Mouse (Mus musculus) gastrocnemius, postnatal 25 days (tissue): ENCODE data around the gene Amph. TPM values are rescaled to one million over a fixed set of nuclear protein-coding genes. Genes with fewer than 3 reads are reported as not detected.

Experiments used
- DNase-seq: peaks from one replicate; pipeline ENCODE4 v3.0.0; 2022
- total RNA-seq, 2 experiments: library from RNA; stranded (reverse); gene quantifications; 1 replicate in 1 of 2; 2 replicates in 1 of 2; pipeline ENCODE4 v1.2.3; 2021

Gene Amph
- total RNA-seq, 2 experiments from 2014 or later = 0.24 to 0.54 TPM

GRCm38 (mm10) chr13:19139771-19140170, 191.8 kb downstream of the Amph start:
- no peak for DNase-seq

DNA sequence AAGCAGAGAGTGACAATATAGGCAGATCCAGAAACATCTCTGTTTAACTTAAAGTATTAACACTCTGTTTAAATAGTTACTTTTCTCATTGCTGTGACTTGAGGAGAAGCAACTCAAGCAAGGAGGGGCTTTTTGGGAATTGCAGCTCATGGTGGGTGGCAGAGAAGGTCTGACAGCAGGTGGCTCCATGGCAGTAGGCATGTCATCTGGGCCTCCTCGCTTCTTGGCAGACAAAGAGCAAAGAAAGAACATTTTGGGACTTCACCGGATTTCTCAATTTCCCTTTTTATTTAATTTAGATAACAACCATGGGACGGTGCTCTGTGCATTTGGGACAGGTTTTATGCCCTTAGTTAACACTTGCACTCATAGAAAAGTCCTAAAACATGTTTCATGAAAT, 195.8 kb downstream of the Amph start:
- DNase-seq = no peak

GRCm38 (mm10) chr13:19147468-19147867, 199.5 kb downstream of the Amph start:
- no peak for DNase-seq

GRCm38 (mm10) chr13:19149574-19149973, 201.6 kb downstream of the Amph start:
- no peak for DNase-seq

DNA sequence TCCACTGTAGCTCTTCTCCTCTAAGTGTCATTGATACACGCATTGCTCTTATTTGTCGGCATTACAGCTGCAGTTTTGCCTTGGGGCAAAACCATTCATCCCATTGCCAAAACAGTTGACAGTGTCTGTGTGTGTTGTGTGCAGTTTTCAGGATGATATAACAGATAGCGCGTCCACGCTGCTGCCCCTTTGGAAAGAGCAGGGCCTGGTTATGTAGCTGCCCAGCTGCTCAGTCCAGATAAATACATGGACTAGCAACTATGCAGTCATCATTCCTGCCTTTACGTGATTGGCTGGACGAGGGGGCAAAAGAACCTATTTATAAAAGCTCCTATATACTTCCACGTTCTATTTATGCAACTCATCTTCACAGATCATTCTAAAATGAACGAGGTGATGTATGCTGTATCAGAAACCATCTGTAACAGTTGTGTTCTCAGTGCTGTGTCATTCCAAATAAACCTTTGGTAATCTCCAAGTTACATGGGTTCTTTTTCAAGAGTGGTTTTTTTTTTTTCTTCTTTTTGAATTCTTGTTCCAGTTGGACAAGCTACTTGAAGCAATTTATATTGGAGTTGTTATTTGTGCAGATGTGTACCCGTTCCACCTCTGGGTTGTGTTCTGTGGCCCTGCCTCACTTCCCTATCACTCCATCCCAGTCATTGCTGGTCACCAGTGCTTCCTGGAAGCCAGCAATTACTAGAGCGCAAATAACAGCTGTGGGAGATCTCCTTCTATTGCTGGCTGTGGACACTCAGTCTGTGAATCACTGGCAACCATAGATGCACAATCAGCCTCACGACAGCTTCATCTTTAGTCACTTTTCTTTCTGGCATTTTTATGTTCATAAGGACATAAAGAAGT, 202.7 kb downstream of the Amph start:
- no peak for DNase-seq

GRCm38 (mm10) chr13:19152126-19152525, 204.1 kb downstream of the Amph start:
- no peak for DNase-seq

- DNase-seq = no peak
Measured at GRCm38 (mm10) chr13:19158484-19158883, 210.5 kb downstream of the Amph start.

DNA sequence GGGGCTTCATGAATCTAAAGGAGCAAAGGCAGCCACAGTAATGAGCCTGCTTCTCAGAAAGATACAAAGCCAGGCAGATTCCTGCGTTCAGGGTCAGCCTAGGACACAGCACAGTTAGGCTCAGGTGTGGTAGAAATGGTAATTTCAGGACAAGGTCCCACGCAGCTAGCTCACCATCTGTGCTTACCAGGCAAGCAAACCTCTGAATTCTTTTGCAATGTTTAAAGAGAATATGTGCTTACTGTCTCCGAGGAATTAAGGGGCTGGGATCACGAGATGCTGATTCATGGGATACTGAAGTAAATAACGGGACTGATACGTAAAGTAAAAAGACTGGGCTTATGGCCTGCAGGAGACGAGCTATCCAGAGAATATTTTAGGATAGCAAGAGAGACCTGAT, 212.6 kb downstream of the Amph start:
- no peak for DNase-seq

DNA sequence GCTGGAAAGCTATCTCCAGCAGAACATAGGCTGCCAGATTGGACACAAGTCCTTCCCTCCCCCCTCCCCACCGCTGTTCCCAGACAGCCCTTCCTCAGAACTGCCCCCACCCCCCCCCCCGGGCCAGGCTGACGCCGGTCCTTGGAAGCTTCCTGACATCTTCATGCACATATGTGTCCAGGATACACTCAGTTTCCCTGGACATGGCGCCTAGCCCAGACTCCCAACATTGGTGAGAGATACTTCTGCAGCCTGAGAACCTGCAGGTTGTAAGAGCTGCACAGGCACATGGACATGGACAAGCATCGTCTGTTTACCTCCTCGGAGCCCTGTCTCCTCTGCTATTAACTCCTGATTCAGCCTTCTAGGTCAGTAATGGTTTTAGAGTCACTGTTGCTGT, 213.1 kb downstream of the Amph start:
- no peak for DNase-seq

DNA sequence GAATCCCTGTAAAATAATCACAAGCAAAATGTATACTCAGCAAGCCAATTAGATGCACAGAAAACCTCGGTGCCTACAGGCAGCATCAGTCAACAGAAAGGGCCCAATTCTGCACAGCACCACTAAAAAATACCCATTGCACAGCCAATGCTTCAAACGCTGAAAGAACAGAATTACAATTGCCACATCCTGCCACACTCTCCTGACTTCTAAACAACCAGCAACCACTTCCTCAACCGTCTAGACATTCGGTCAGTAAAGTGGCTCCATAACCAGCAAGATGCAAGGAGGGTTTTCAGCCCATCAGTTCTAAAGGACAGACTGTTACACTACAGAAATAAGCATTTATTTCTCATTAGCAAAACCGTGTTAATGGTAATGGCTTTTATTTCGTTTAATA, 214.1 kb downstream of the Amph start:
- no peak for DNase-seq

DNA sequence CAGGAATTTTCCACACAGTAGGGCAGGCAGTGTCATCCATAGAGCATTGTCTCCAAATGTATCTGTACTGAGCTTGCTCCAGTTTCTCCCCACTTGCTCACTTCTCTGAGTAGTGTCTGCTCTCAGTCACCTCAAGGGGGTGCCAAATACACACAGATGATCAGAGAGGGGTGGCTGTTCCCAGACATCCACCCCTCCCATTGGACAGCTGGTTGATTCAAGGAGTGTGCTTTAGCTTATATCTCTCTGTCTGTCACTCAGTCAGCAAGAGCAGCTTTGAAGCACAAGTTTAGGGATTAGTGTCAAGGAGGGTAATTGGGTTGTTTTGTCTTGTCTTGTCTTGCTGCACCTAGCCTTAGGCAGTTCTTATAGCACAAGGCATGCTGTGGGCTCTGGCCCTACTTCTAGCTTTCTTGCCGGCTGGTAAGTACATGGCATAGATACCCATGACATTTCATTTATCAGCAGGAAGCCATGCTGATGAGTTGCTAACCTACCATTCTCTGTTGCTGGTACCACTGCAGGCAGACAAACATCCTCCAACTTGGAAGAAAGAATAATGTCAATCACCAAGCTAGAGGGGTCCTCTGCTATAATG, 229.8 kb downstream of the Amph start:
- DNase-seq = no peak

DNA sequence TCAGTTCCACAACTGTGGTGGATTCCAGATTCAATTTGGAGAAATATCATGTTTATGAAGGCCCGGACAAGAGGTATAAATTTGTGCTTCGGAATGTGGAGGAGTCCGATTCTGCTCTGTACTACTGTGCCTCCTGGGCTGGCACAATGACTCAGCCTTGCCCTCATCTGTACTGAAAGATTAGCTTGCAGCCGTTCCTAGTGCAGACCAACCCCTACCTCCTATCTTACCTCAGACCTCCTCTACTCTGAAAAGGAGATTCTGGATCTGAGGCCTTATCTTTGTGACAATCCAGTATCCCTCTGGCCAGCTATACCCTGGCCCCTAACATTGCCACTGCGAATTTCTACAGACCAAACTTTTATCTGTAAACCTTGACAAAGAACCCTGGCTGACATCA, 230.3 kb downstream of the Amph start:
- no peak for DNase-seq

DNA sequence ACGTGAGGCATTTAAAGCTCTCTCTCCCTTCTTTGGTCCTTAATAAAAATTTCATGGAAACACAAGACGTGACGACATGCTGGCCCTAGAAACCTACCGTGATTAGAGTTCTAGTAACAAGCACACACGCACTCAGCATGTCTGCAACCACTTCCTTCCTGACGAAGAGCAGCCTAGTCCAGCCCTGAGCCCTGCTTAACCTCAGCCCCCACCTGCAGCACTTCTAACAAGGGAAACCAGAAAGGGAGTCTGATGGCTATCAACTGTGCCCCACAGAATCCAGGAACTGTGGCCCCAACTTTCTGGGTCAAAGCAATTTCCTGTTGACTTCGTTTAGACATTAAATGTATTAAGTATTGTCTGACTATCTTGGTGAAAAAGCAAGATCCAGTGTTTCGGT, 234.3 kb downstream of the Amph start:
- DNase-seq = no peak

DNA sequence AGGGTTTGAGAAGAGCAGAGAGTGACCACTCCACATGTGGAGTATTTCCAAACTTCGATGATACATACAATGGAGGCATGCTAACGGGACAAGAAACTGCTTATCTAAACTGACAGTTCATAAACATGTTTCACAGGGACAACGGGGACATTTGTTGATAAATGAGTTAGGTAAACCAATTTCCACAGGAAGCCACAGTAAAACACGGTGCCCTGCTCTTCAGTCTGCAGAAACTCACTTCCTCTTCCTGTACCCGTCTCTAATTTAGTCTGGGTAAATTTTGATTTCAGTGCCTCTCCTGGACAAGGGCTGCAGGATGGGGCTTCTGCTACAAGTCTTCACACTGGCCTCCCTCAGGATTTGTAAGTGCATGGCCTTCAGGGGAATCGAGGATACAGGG, 242.0 kb downstream of the Amph start:
- DNase-seq = no peak

DNA sequence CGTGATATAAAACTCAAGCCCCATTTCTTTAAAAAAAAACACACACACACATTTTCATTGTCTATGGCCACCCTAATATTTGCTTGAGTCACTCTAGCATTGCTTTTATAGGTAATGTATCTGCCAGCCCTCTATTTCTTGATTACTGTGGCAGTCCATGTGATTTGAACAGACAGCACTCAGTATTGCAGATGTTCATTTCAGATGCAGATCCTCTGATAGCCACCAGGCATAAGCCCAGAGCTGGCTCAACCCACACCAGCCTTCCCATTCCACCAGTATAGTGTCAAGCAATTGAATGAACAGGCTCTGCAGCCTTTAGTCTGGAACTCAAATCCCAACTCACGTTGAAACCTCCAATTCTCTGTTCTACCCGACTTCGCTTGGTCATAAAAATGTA, 246.8 kb downstream of the Amph start:
- DNase-seq = no peak

DNA sequence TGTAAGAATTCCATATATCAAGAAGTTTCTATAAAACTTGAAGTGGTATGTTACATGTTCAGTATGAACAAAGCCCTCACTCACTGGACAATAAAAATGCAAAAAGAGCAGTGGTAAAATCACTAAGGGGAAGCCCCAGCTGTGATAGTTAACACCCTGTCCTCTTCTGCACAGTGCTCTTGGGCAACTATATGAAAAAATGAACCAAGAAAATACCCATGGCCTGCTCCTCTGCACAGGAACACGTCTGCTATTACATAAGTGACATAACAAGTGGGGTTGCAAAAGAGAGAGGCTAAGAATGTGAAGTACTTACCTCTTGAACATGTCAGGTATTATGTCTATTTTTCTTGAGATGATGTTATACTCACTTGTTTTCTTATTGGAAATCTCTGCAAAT, 247.5 kb downstream of the Amph start:
- no peak for DNase-seq

Other genes with a start within 250 kb of the Amph start
- gene Vps41, start 230.9 kb upstream of the Amph start, total RNA-seq = 10 to 100 TPM; 33.0 to 34.5 TPM